Mouse (Mus musculus) spleen, adult 2 months (tissue): ENCODE measurements at regions not wholly inside any gene's neighbourhood (a gene's known extent, or its start where the extent isn't known, plus 50 kb on each side); places are given as distances from the start of the nearest gene placed in this dataset.

ENCODE experiments used
- CTCF ChIP-seq: fragments of 200-500 bp; IDR thresholded peaks from 2 replicates; pipeline ENCODE4 v1.5.1; 2011; ENCODE audit warnings: mild to moderate bottlenecking, inconsistent platforms; ENCODE audit not compliant: insufficient read depth, insufficient read length, insufficient replicate concordance; ENCODE audit errors: extremely low read depth
- POLR2A ChIP-seq: fragments of 200-500 bp; IDR thresholded peaks from 2 replicates; pipeline ENCODE4 v1.6.1; 2011; ENCODE audit warnings: low read depth, low read length, inconsistent platforms

DNA sequence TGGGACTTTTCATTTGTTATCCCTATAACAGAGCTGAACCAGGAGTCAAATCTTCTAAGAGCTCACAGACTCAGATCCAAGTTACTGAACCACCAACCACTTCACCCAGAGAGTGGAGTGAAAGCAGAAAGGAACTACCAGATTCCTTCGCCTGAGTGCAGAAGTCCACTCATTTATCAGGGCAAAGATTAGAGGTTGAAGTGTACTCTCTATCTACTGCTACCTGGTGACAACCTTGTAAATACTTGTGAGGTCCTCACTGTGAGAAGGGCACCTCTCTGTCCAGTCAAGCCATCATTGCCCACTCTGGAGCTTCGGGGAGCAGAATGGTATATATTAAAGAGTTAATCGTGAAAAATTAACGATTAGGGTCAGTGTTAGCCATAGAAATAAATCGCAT, 87.4 kb upstream of the Shisa3 start:
- TF ChIP-seq CTCF (no peak), POLR2A (no peak)
